Mouse (Mus musculus) frontal cortex, adult (tissue): ENCODE data around the gene Gm12258.
A peak's percentile ranks its signal among the peaks of the same experiment; 100 is the strongest.
"Not testable (repeated sequence)": the region's sequence is repeated elsewhere in the genome, so short reads cannot be mapped to it uniquely, and the experiment has no call there.

ENCODE experiments used
- ATAC-seq: cut with Nextera tagmentation; 2 replicates; pipeline ENCODE4 v1.9.2; 2017; ENCODE audit warnings: mild to moderate bottlenecking, moderate library complexity, mixed read lengths; ENCODE audit not compliant: low TSS enrichment

Gm12258 gene

GRCm38 (mm10) chr11:58846919-58847461 lies at the start of gene Gm12258:
Gene Gm12258, plus strand, starts transcription at chr11:58847158.
- ATAC-seq, result peak; percentile 100

- ATAC-seq, result peak; percentile 56; the same call in 1 of the 2 replicates
Measured at GRCm38 (mm10) chr11:58799747-58800146, 47.2 kb upstream of the Gm12258 start.

GRCm38 (mm10) chr11:58801558-58802228 lies 45.3 kb upstream of the Gm12258 start, which contains the start of gene Fam183b:
Gene Fam183b, minus strand, starts transcription at chr11:58801960.
- peak; percentile 78 for ATAC-seq

- no peak for ATAC-seq
Measured at GRCm38 (mm10) chr11:58803871-58804270, 43.1 kb upstream of the Gm12258 start.

- ATAC-seq, result no peak
Measured at GRCm38 (mm10) chr11:58804393-58804792, 42.6 kb upstream of the Gm12258 start.

- no peak for ATAC-seq
Measured at GRCm38 (mm10) chr11:58812001-58812400, 35.0 kb upstream of the Gm12258 start.

- ATAC-seq, result not testable (repeated sequence)
Measured at GRCm38 (mm10) chr11:58814700-58815099, 32.3 kb upstream of the Gm12258 start, which contains the start of gene Olfr313. Gene Olfr313, plus strand, starts transcription at chr11:58815000.

GRCm38 (mm10) chr11:58815676-58816075 lies 31.3 kb upstream of the Gm12258 start:
- ATAC-seq, result no peak

- not testable (repeated sequence) for ATAC-seq
Measured at GRCm38 (mm10) chr11:58828937-58829336, 18.0 kb upstream of the Gm12258 start, which contains the start of gene Olfr312. Gene Olfr312, plus strand, starts transcription at chr11:58829237.

- ATAC-seq, result no peak
Measured at GRCm38 (mm10) chr11:58829764-58830163, 17.2 kb upstream of the Gm12258 start.

- ATAC-seq, result not testable (repeated sequence)
Measured at GRCm38 (mm10) chr11:58832541-58832940, 14.4 kb upstream of the Gm12258 start.

- ATAC-seq, result not testable (repeated sequence)
Measured at GRCm38 (mm10) chr11:58838951-58839350, 8.0 kb upstream of the Gm12258 start, which contains the start of gene Olfr311. Gene Olfr311, plus strand, starts transcription at chr11:58839251.

- ATAC-seq, result peak; percentile 27; the same call in 1 of the 2 replicates
Measured at GRCm38 (mm10) chr11:58847636-58848035, 678 bp downstream of the Gm12258 start.

GRCm38 (mm10) chr11:58849731-58850130 lies 2.8 kb downstream of the Gm12258 start:
- no peak for ATAC-seq

GRCm38 (mm10) chr11:58860744-58861143 lies 13.8 kb downstream of the Gm12258 start:
- no peak for ATAC-seq

GRCm38 (mm10) chr11:58867039-58867953 lies 20.3 kb downstream of the Gm12258 start, which contains the start of gene 2810021J22Rik:
Gene 2810021J22Rik, plus strand, starts transcription at chr11:58867216.
- peak; percentile 91 for ATAC-seq

- ATAC-seq, result no peak
Measured at GRCm38 (mm10) chr11:58867954-58868330, 21.0 kb downstream of the Gm12258 start.

GRCm38 (mm10) chr11:58870961-58871360 lies 24.0 kb downstream of the Gm12258 start:
- no peak for ATAC-seq

GRCm38 (mm10) chr11:58883756-58884155 lies 36.8 kb downstream of the Gm12258 start:
- ATAC-seq, result no peak

- no peak for ATAC-seq
Measured at GRCm38 (mm10) chr11:58890511-58890910, 43.6 kb downstream of the Gm12258 start.

- ATAC-seq, result no peak
Measured at GRCm38 (mm10) chr11:58894456-58894855, 47.5 kb downstream of the Gm12258 start.

- ATAC-seq, result no peak
Measured at GRCm38 (mm10) chr11:58897485-58897884, 50.5 kb downstream of the Gm12258 start.
